ENCODE assay signal across 8 mouse cellular contexts in genomic region chr8:84182833-84183232, GRCm38 (mm10). TPM values are rescaled to one million over a fixed set of nuclear protein-coding genes. Genes with fewer than 3 reads are reported as not detected.
DNase-seq lines count a peak whose midpoint lies in the region; ATAC-seq and TF ChIP-seq lines count a peak whose summit lies in the region.

No protein-coding gene starts in this region.

- no peak for ATAC-seq in lung, embryonic 14.5 days (ENCODE audit: insufficient read depth)
- ATAC-seq in intestine, postnatal 0 days: no peak
- ATAC-seq in neural tube, embryonic 13.5 days (ENCODE audit: low read depth): no peak
- ATAC-seq in cerebellum, adult (ENCODE audit: insufficient number of reproducible peaks, low FRiP score, low TSS enrichment): no peak

- WGBS in lung, embryonic 14.5 days: 29% methylated on average over 4 of the region's 4 CpGs
- 70% methylated on average over 4 of the region's 4 CpGs for WGBS in forebrain, embryonic 10.5 days
- 52% methylated on average over 4 of the region's 4 CpGs for WGBS in intestine, postnatal 0 days
- WGBS in neural tube, embryonic 13.5 days: 54% methylated on average over 4 of the region's 4 CpGs

- no peak for DNase-seq in lung, embryonic 14.5 days
- DNase-seq in lung, postnatal 25 days (ENCODE audit: low spot score): no peak
- no peak for DNase-seq in forebrain, embryonic 10.5 days (ENCODE audit: extremely low spot score, low spot score)
- no peak for DNase-seq in layer of hippocampus, adult 9-11 months
- no peak for DNase-seq in gastrocnemius, postnatal 36 days

- peaks cover 24% of the 10 kb centered on the region for H3K4me1 ChIP-seq in lung, embryonic 14.5 days (ENCODE audit: insufficient read depth)
- peaks cover 77% of the 10 kb centered on the region for H3K4me1 ChIP-seq in forebrain, embryonic 10.5 days
- no peaks in the 10 kb centered on the region for H3K4me1 ChIP-seq in intestine, postnatal 0 days (replicated peaks; ENCODE audit: control insufficient read depth, insufficient read depth, low read length)
- H3K4me1 ChIP-seq in neural tube, embryonic 13.5 days (replicated peaks): peaks cover 68% of the 10 kb centered on the region

- H3K9me3 ChIP-seq in lung, embryonic 14.5 days (ENCODE audit: low read depth, low read length): no peaks in the 10 kb centered on the region
- no peaks in the 10 kb centered on the region for H3K9me3 ChIP-seq in forebrain, embryonic 10.5 days
- no peaks in the 10 kb centered on the region for H3K9me3 ChIP-seq in intestine, postnatal 0 days (ENCODE audit: control insufficient read depth)
- H3K9me3 ChIP-seq in neural tube, embryonic 13.5 days: no peaks in the 10 kb centered on the region

- H3K27ac ChIP-seq in lung, embryonic 14.5 days (ENCODE audit: low read depth): peak overlapping the region; percentile 91
- H3K27ac ChIP-seq in forebrain, embryonic 10.5 days: peak overlapping the region; percentile 100
- no peak overlapping the region for H3K27ac ChIP-seq in intestine, postnatal 0 days (ENCODE audit: low read depth, low read length)
- H3K27ac ChIP-seq in neural tube, embryonic 13.5 days (replicated peaks): peak overlapping the region; percentile 97

- peak overlapping the region; percentile 82 for H3K4me3 ChIP-seq in lung, embryonic 14.5 days (ENCODE audit: low read depth, low read length)
- H3K4me3 ChIP-seq in forebrain, embryonic 10.5 days: peak overlapping the region; percentile 91
- H3K4me3 ChIP-seq in intestine, postnatal 0 days (ENCODE audit: low read depth, low read length): peak overlapping the region; percentile 70; the same call in 1 of the 2 replicates
- peak overlapping the region; percentile 81 for H3K4me3 ChIP-seq in neural tube, embryonic 13.5 days

- no peaks in the 10 kb centered on the region for H3K27me3 ChIP-seq in lung, embryonic 14.5 days (ENCODE audit: insufficient read depth, low read length)
- peaks cover 26% of the 10 kb centered on the region for H3K27me3 ChIP-seq in forebrain, embryonic 10.5 days (ENCODE audit: poor library complexity, severe bottlenecking)
- H3K27me3 ChIP-seq in intestine, postnatal 0 days (replicated peaks; ENCODE audit: control insufficient read depth, insufficient read depth, low read length): no peaks in the 10 kb centered on the region
- H3K27me3 ChIP-seq in neural tube, embryonic 13.5 days: 0 out of 2 replicates have a peak, but pooled peaks cover 6% of the 10 kb centered on the region

- intact Hi-C loops in gastrocnemius, postnatal 36 days (cut with DNase I): loop anchor here (5.0 kb wide), 1 partner anchor 141 kb away; the partner anchor contains the start of genes Il27ra and Rln3

- H3K36me3 ChIP-seq in lung, embryonic 14.5 days (ENCODE audit: insufficient read depth): peaks cover 10% of the 10 kb centered on the region; the same call in 1 of the 2 replicates
- H3K36me3 ChIP-seq in forebrain, embryonic 10.5 days (replicated peaks): peaks cover 19% of the 10 kb centered on the region
- H3K36me3 ChIP-seq in intestine, postnatal 0 days (ENCODE audit: control insufficient read depth, insufficient read depth): no peaks in the 10 kb centered on the region
- H3K36me3 ChIP-seq in neural tube, embryonic 13.5 days: peaks cover 10% of the 10 kb centered on the region

- no peak for TF ChIP-seq CTCF in lung, embryonic 14.5 days (IDR thresholded peaks at IDR 0.05; ENCODE audit: low read depth)
- TF ChIP-seq CTCF in intestine, postnatal 0 days (IDR thresholded peaks at IDR 0.05; ENCODE audit: low read depth): no peak

- H3K9ac ChIP-seq in lung, embryonic 14.5 days: peak overlapping the region; percentile 97
- no peak overlapping the region for H3K9ac ChIP-seq in intestine, postnatal 0 days (ENCODE audit: low read depth, low read length)
- H3K9ac ChIP-seq in neural tube, embryonic 13.5 days: peak overlapping the region; percentile 99

- peak overlapping the region; percentile 94 for H3K4me2 ChIP-seq in lung, embryonic 14.5 days
- H3K4me2 ChIP-seq in intestine, postnatal 0 days (replicated peaks; ENCODE audit: low read depth): peak overlapping the region; percentile 96
- H3K4me2 ChIP-seq in neural tube, embryonic 13.5 days: peak overlapping the region; percentile 79

RNA-seq across cellular contexts. Expression of gene Nanos3, which starts 2.2 kb away (rescaled TPM):
- 2.8 and 4.2 TPM in 2 replicates for polyA plus RNA-seq in lung, embryonic 14.5 days (2014; fragmentation: Nextera tagmentation; extraction: Ambion mirVana)
- polyA plus RNA-seq in forebrain, embryonic 10.5 days (2016; fragmentation: Nextera tagmentation; extraction: Ambion mirVana): 2.6 and 3.7 TPM in 2 replicates
- polyA plus RNA-seq in intestine, postnatal 0 days (2015; fragmentation: Nextera tagmentation; extraction: Ambion mirVana): 1.6 and 1.8 TPM in 2 replicates
- 6.1 and 10.1 TPM in 2 replicates for polyA plus RNA-seq in neural tube, embryonic 13.5 days (2015; fragmentation: Nextera tagmentation; extraction: Ambion mirVana)
- not detected for total RNA-seq in gastrocnemius, postnatal 36 days (2021)

RNA-seq across cellular contexts. Expression of gene 4930432K21Rik, which starts 35.0 kb away (rescaled TPM):
- polyA plus RNA-seq in lung, embryonic 14.5 days (2014; fragmentation: Nextera tagmentation; extraction: Ambion mirVana): 0.66 and 0.99 TPM in 2 replicates
- polyA plus RNA-seq in forebrain, embryonic 10.5 days (2016; fragmentation: Nextera tagmentation; extraction: Ambion mirVana): 1.9 and 2.4 TPM in 2 replicates
- 0.17 and 0.18 TPM in 2 replicates for polyA plus RNA-seq in intestine, postnatal 0 days (2015; fragmentation: Nextera tagmentation; extraction: Ambion mirVana)
- 1.4 and 1.6 TPM in 2 replicates for polyA plus RNA-seq in neural tube, embryonic 13.5 days (2015; fragmentation: Nextera tagmentation; extraction: Ambion mirVana)
- total RNA-seq in gastrocnemius, postnatal 36 days (2021): under 1 TPM in 1 of 2 experiments, not detected in 1; 0.28 TPM

RNA-seq across cellular contexts. Expression of gene Cc2d1a, which starts 35.1 kb away (rescaled TPM):
- polyA plus RNA-seq in lung, embryonic 14.5 days (2014; fragmentation: Nextera tagmentation; extraction: Ambion mirVana): 17.3 and 23.6 TPM in 2 replicates
- 17.3 and 20.8 TPM in 2 replicates for polyA plus RNA-seq in forebrain, embryonic 10.5 days (2016; fragmentation: Nextera tagmentation; extraction: Ambion mirVana)
- 16.2 and 16.9 TPM in 2 replicates for polyA plus RNA-seq in intestine, postnatal 0 days (2015; fragmentation: Nextera tagmentation; extraction: Ambion mirVana)
- 24.3 and 25.6 TPM in 2 replicates for polyA plus RNA-seq in neural tube, embryonic 13.5 days (2015; fragmentation: Nextera tagmentation; extraction: Ambion mirVana)
- 10 to 100 TPM; 15.7 to 16.1 TPM for total RNA-seq in gastrocnemius, postnatal 36 days (2021)

RNA-seq across cellular contexts. Expression of gene Zswim4, which starts 54.0 kb away (rescaled TPM):
- polyA plus RNA-seq in lung, embryonic 14.5 days (2014; fragmentation: Nextera tagmentation; extraction: Ambion mirVana): 13.9 and 14.4 TPM in 2 replicates
- 28.6 and 31.4 TPM in 2 replicates for polyA plus RNA-seq in forebrain, embryonic 10.5 days (2016; fragmentation: Nextera tagmentation; extraction: Ambion mirVana)
- 3.7 and 3.8 TPM in 2 replicates for polyA plus RNA-seq in intestine, postnatal 0 days (2015; fragmentation: Nextera tagmentation; extraction: Ambion mirVana)
- polyA plus RNA-seq in neural tube, embryonic 13.5 days (2015; fragmentation: Nextera tagmentation; extraction: Ambion mirVana): 32.9 and 34.7 TPM in 2 replicates
- 1 to 10 TPM; 7.1 to 8.4 TPM for total RNA-seq in gastrocnemius, postnatal 36 days (2021)

RNA-seq across cellular contexts. Expression of gene Podnl1, which starts 57.0 kb away (rescaled TPM):
- 0.22 and 0.34 TPM in 2 replicates for polyA plus RNA-seq in lung, embryonic 14.5 days (2014; fragmentation: Nextera tagmentation; extraction: Ambion mirVana)
- polyA plus RNA-seq in forebrain, embryonic 10.5 days (2016; fragmentation: Nextera tagmentation; extraction: Ambion mirVana): 0.14 and 0.17 TPM in 2 replicates
- 0.29 and 0.46 TPM in 2 replicates for polyA plus RNA-seq in intestine, postnatal 0 days (2015; fragmentation: Nextera tagmentation; extraction: Ambion mirVana)
- polyA plus RNA-seq in neural tube, embryonic 13.5 days (2015; fragmentation: Nextera tagmentation; extraction: Ambion mirVana): 0.36 and 0.51 TPM in 2 replicates
- total RNA-seq in gastrocnemius, postnatal 36 days (2021): not detected
